Mouse (Mus musculus): ENCODE results near the gene Cd52.
"Not testable (repeated sequence)": the region's sequence is repeated elsewhere in the genome, so short reads cannot be mapped to it uniquely, and the experiment has no call there.

Cd52 gene

DNA sequence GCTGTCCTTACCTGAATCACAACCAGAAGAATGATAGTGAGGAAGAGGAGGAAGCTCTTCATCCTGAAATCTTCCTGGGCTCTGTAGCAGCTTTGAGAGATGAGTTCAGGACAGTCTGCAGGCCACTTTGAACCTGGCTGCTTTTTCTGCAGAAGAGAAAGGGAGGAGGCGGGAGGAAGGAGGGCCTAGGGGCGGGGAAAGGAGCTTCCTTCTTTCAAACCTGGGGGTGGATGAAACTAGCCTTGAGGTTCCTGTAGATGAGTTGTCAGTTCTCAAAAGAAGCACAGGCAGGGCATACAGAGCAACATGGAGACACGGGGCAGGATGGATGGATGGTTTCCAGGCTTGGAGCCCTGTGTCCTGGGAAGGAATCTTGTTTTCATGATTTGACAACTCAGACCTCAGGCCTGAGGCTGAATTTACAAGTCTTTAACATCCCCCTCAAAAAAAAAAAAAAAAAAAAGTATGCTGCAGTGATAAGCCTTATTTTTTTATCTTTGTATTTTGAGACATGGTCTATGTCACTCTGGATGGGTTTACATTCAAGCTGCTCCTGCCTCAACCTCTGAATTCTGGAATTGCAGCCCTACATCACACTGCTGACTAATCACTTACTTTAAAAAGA is at the start of gene Cd52:
Gene Cd52, minus strand, starts transcription at position 160 of the 625 bp plus-strand sequence.
- DNase-seq (ENCODE audit: low spot score) = no peak

- DNase-seq (ENCODE audit: low spot score) = not testable (repeated sequence)
Measured at GRCm38 (mm10) chr4:134144297-134144696, 49.4 kb upstream of the Cd52 start.

- no peak for DNase-seq (ENCODE audit: low spot score)
Measured at GRCm38 (mm10) chr4:134138857-134139256, 44.0 kb upstream of the Cd52 start.

- no peak for DNase-seq (ENCODE audit: low spot score)
Measured at GRCm38 (mm10) chr4:134136280-134136926, 41.5 kb upstream of the Cd52 start.

DNA sequence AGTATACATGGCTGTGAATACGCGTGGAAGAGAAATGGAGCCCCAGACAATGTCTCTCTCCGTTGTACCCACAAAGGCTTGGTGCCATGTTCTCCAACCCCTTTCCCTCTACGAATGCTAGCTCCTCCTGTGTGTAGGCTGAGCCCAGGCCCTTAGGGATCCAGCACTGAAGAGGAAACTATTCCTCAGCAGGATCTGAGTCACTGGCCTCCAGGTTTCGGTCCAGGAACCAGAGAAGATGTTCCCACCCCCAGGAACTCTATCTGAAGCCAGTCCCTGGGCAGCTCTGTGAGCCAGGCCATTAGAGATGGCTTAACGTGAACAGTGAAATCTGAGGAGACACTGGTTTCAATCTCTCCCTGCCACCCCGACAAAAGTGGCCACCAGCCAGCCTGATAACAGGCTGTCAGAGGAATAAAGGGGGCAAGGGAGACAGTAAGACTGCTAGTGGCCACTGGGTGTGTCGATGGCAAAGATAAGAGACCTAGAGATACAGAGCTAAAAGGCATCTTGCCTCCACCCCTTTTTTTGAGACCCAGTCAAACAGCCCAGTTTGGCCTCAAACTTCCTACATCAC is 37.7 kb upstream of the Cd52 start:
- no peak for DNase-seq (ENCODE audit: low spot score)

GRCm38 (mm10) chr4:134132117-134132516 is 37.2 kb upstream of the Cd52 start:
- DNase-seq (ENCODE audit: low spot score) = no peak

- DNase-seq (ENCODE audit: low spot score) = peak; percentile 45
Measured at GRCm38 (mm10) chr4:134129482-134129881, 34.6 kb upstream of the Cd52 start.

- no peak for DNase-seq (ENCODE audit: low spot score)
Measured at GRCm38 (mm10) chr4:134128983-134129362, 34.1 kb upstream of the Cd52 start.

DNA sequence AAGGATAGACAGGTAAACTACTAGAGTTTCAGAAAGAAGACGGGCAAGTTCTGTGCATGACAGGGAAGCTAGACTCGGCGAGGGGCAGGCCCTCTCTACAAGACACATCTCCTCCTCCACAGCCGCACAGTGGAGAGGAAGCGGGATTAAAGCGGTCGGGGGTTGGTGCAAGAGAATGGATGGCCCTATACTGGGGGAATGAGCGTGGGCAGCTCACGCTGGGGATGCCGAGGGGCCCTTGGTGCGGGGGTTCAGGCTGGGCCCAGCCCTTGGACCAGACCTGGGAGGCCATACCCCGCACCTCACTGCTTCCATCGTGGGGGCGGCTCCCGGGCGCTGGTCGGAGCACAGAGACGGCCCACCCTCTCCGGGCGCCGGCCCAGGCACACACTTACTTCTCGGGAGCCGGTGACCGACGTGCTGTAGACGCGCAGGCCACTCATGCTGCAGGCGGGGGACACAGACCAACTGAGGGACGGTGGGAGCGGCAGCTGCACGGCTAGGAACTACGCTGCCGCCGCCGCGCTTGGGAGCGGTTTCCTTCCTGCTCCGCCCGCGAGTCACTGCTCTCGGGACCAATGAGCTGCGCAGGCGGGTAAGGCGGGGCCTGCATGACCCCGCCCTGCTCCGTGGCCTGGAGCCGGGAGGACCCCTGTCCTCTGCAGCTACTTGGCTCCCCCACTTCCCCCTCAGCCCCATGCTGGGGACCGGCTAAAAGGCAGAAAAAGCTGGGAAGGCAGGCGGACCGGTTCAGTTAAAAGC is 33.5 kb upstream of the Cd52 start, which contains the start of gene Sh3bgrl3:
Gene Sh3bgrl3, minus strand, starts transcription at position 569 of the 762 bp plus-strand sequence.
- peak; percentile 88 for DNase-seq (ENCODE audit: low spot score)

GRCm38 (mm10) chr4:134127793-134128192 is 32.9 kb upstream of the Cd52 start:
- no peak for DNase-seq (ENCODE audit: low spot score)

- peak; percentile 75 for DNase-seq (ENCODE audit: low spot score)
Measured at GRCm38 (mm10) chr4:134127121-134127455, 32.2 kb upstream of the Cd52 start.

- DNase-seq (ENCODE audit: low spot score) = no peak
Measured at GRCm38 (mm10) chr4:134126300-134127120, 31.6 kb upstream of the Cd52 start.

GRCm38 (mm10) chr4:134125383-134126060 is 30.6 kb upstream of the Cd52 start:
- no peak for DNase-seq (ENCODE audit: low spot score)

DNA sequence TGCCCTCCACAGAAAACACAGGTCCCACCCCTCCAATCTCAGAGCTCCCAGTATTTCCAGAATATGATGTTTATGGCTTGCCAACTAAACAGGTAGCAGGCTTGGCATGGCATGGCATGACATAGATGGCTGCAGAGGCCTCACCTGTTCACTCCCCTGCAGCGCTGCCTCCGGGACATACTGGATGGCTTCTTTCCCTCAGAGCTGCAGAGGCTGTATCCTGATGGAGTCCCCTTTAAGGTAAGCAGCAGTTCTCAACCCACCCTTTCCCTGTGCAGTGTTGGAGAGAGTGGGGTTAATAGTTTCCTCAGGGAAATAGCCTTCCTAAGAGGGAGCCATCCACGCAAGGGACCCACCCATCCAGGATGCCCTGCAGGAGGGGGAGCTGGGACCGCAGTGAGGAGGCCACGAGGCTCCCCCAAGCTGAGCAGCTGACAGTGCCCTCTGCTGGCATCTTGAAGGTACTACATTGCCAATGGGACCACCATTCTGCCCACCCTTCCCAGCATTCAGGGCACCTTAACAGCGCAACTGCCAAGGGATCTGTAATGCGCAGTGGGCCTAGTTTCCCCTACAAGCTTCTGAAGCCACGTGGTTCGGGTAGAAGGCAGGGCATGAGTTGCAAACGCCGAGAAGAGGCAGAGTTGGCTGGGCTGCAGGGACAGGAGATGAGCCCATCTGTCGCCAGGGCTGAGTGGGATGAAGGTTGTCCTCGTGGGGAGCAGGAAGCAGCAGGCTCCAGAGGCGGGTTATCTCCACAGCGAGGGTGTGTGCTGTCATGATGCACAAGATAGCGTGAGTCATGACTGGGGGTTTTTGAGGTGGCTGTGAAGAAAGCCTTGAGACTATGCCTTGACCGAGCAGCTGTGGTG is 29.0 kb upstream of the Cd52 start:
- peak; percentile 87 for DNase-seq (ENCODE audit: low spot score)

DNA sequence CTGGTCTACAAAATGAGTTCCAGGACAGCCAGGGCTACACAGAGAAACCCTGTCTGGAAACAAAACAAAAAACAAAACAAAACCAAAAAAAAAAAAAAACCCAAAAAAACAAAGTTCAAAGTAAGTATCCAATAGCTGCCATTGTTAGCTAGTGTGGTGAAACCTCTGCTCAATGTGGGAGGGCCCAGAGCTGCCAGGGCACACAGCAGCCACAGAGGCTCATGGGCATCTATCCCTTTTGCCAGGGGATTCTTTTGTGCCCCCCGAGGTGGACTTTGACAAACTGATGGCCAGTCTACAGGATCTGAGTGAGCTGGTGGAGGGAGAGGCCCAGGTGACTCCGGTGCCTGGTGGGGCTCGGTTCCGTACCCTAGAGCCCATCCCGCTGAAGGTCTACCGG is 28.3 kb upstream of the Cd52 start:
- DNase-seq (ENCODE audit: low spot score) = no peak

GRCm38 (mm10) chr4:134122281-134122680 is 27.4 kb upstream of the Cd52 start:
- no peak for DNase-seq (ENCODE audit: low spot score)

GRCm38 (mm10) chr4:134121571-134121970 is 26.7 kb upstream of the Cd52 start:
- no peak for DNase-seq (ENCODE audit: low spot score)

DNA sequence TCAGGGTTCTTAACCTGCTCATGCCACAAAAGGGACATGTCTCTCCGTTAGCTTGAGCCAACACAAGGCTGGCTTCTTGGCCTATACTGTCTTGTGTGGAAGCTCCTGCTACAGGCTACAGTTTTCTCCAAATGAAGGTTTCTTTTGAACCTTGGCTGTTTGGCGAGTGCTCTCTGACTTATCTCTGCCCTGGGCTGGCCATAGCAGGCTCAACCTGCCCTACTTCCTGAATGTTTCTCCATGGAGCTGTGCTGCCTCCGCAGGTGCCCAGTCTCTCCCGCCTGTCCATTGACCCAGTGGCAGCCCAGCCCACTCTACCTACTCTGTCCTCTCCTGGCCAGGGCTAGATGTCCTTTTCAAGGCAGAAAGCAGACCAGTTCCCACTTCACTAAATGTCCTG is 26.0 kb upstream of the Cd52 start:
- DNase-seq (ENCODE audit: low spot score) = no peak

DNA sequence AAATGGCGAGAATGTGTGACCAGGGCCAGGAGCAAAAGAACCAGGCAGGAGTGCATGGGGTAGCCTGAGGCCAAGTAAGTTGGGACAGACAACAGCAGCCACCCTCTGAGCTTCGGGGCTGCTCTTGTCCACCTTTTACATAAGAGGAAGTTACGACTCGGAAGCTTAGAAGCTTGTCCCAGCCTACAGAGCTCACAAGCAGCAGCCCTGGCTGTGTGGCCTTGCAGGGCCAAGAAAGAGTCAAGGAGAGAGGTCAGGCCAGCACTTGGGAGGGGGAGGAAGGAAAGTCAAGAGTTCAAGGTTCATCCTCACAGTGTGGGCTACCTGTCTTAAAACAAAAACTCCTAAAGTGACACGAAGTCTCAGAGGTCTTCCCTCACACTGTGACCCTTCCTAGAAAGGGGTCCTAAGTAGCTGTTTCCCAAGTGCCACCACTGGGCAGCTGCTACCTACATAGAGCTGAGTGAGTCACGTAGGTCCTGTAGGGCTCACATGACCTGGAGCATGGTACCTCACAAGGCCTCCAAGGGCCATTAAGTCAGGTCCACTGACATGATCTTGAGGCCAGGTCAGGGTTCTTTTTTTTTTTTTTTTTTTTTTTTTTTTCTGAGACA is 25.4 kb upstream of the Cd52 start:
- no peak for DNase-seq (ENCODE audit: low spot score)

DNA sequence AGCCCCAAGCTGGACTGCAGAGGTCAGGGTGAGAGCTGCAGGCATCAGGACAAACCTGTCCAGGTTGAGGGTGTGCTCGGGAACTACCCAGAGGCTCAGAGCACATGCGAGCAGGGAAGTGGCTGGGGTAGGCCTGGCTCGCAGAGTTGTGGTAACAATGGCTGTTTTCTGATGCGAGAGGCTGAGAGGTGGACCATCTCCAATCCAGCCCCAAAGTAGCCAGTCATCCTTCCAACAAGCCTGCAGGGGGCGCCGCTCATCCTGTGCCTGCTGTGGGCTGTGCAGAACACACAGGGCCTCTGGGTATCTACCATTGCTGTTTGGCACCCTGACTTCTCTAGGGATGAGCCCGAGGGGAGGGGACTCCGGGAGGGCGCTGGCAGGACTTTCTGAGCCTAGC is 24.8 kb upstream of the Cd52 start:
- no peak for DNase-seq (ENCODE audit: low spot score)
